Mouse (Mus musculus): ENCODE results near the gene Exosc10.

DNA sequence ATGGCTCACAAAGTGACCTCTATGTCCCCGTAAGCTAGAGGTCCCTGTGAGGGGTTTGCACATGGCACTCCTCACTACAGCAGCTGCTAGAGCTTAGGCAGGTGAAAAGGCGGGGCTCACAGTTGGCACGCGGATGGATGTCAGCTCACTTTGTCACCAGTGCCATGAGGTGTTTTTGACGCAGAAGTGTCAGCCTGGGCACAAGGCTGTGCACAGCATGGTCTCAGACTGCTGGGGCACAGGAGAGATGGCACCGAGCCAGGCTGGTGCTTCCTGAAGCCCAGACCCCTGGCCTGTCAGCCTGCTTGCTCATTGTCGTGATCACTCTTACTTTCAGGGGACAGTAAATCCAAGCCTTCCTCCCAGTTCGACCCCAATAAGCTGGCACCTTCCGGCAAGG is 22.5 kb downstream of the Exosc10 start:
- TF ChIP-seq CTCF (IDR thresholded peaks at IDR 0.05) (no peak), EP300 (IDR thresholded peaks at IDR 0.05) (no peak)

Measured in lung, postnatal 0 days (tissue).